Mouse (Mus musculus): ENCODE measurements around the gene Cwc27. TPM values are rescaled to one million over a fixed set of nuclear protein-coding genes. Genes with fewer than 3 reads are reported as not detected.

Cwc27 gene
- polyA plus RNA-seq, 1 experiment from 2014 or later = 29.2 TPM

GRCm38 (mm10) chr13:104594820-104595351, 222.1 kb downstream of the Cwc27 start:
- no peak for ATAC-seq (replicated peaks)
- Histone ChIP-seq H3K9me3 (no peaks in the 10 kb centered on the region), H3K36me3 (no peaks in the 10 kb centered on the region), H3K9ac (replicated peaks) (no peak overlapping the region), H3K4me2 (replicated peaks) (no peak overlapping the region), H3K27me3 (no peaks in the 10 kb centered on the region), H3K27ac (replicated peaks) (no peak overlapping the region), H3K4me3 (no peak overlapping the region), H3K4me1 (peaks cover 6% of the 10 kb centered on the region)
- WGBS = 46% methylated on average over 4 of the region's 4 CpGs

- Histone ChIP-seq H3K9ac (replicated peaks) (no peak overlapping the region), H3K4me2 (replicated peaks) (no peak overlapping the region), H3K36me3 (no peaks in the 10 kb centered on the region), H3K9me3 (no peaks in the 10 kb centered on the region), H3K4me3 (no peak overlapping the region), H3K27ac (replicated peaks) (no peak overlapping the region), H3K4me1 (peaks cover 6% of the 10 kb centered on the region), H3K27me3 (no peaks in the 10 kb centered on the region)
- 0 out of 2 replicates have a peak, but pooled peaks have one; percentile 17 for ATAC-seq (replicated peaks)
- 92% methylated on average over 7 of the region's 7 CpGs for WGBS
Observed at GRCm38 (mm10) chr13:104590931-104591330, 226.0 kb downstream of the Cwc27 start.

- ATAC-seq (replicated peaks) = peak; percentile 74
- WGBS = 40% methylated on average over 11 of the region's 11 CpGs
- Histone ChIP-seq H3K27ac (replicated peaks) (peak overlapping the region; percentile 56; the same call in 1 of the 2 replicates), H3K4me2 (replicated peaks) (peak overlapping the region; percentile 14; the same call in 1 of the 2 replicates), H3K27me3 (no peaks in the 10 kb centered on the region), H3K4me1 (peaks cover 6% of the 10 kb centered on the region), H3K9me3 (no peaks in the 10 kb centered on the region), H3K36me3 (no peaks in the 10 kb centered on the region), H3K4me3 (no peak overlapping the region), H3K9ac (replicated peaks) (no peak overlapping the region)
Observed at GRCm38 (mm10) chr13:104590097-104590607, 226.8 kb downstream of the Cwc27 start.

GRCm38 (mm10) chr13:104588383-104588782, 228.6 kb downstream of the Cwc27 start:
- Histone ChIP-seq H3K27me3 (no peaks in the 10 kb centered on the region), H3K4me1 (peaks cover 6% of the 10 kb centered on the region), H3K27ac (replicated peaks) (no peak overlapping the region), H3K9me3 (no peaks in the 10 kb centered on the region), H3K4me3 (no peak overlapping the region), H3K36me3 (no peaks in the 10 kb centered on the region), H3K4me2 (replicated peaks) (no peak overlapping the region), H3K9ac (replicated peaks) (no peak overlapping the region)
- 79% methylated on average over 5 of the region's 5 CpGs for WGBS
- ATAC-seq (replicated peaks) = no peak

Other genes with a start within 250 kb of the Cwc27 start
- 17.8 and 18.2 TPM in 2 replicates for gene Srek1ip1, start 24.7 kb downstream of the Cwc27 start, polyA plus RNA-seq (2015; fragmentation: Nextera tagmentation; extraction: Ambion mirVana)
- 0.36 and 0.55 TPM in 2 replicates for gene Shisal2b, start 46.8 kb upstream of the Cwc27 start, polyA plus RNA-seq (2015; fragmentation: Nextera tagmentation; extraction: Ambion mirVana)
- 5.2 TPM in 2 replicates for gene Rgs7bp, start 237.8 kb upstream of the Cwc27 start, polyA plus RNA-seq (2015; fragmentation: Nextera tagmentation; extraction: Ambion mirVana)